Comparison of ENCODE assay signal across 9 mouse cellular contexts in genomic region chr5:104002549-104003255, GRCm38 (mm10). TPM values are rescaled to one million over a fixed set of nuclear protein-coding genes. Genes with fewer than 3 reads are reported as not detected.
DNase-seq lines count a peak whose midpoint lies in the region; ATAC-seq and TF ChIP-seq lines count a peak whose summit lies in the region.
"Had no signal": no experiment of that assay in that cellular context is flagged by ENCODE, and none has a peak within 500 bp of the region (broad histone marks: within the 10 kb centered on the region; RNA-seq: fewer than 3 reads in every experiment).

No protein-coding gene starts in this region.

- no peaks in the 10 kb centered on the region for H3K27me3 ChIP-seq in kidney, postnatal 0 days (ENCODE audit: insufficient read depth, low read length)
- H3K27me3 ChIP-seq in forebrain, embryonic 13.5 days = no peaks in the 10 kb centered on the region
- no peaks in the 10 kb centered on the region for H3K27me3 ChIP-seq in liver, embryonic 13.5 days
- H3K27me3 ChIP-seq in stomach, embryonic 14.5 days (ENCODE audit: control insufficient read depth, insufficient read depth, low read length) = no peaks in the 10 kb centered on the region

- H3K36me3 ChIP-seq in kidney, postnatal 0 days (ENCODE audit: insufficient read depth, low read length) = peaks cover 17% of the 10 kb centered on the region; the same call in 1 of the 2 replicates
- H3K36me3 ChIP-seq in forebrain, embryonic 13.5 days (ENCODE audit: poor library complexity, severe bottlenecking) = no peaks in the 10 kb centered on the region
- no peaks in the 10 kb centered on the region for H3K36me3 ChIP-seq in liver, embryonic 13.5 days
- peaks cover 4% of the 10 kb centered on the region; the same call in 1 of the 2 replicates for H3K36me3 ChIP-seq in stomach, embryonic 14.5 days (ENCODE audit: control insufficient read depth, insufficient read depth, low read length)

- peak; percentile 33 for DNase-seq in kidney, postnatal 0 days (ENCODE audit: low spot score)
- DNase-seq in kidney, postnatal 14 days = no peak
- DNase-seq in liver, embryonic 13.5 days = no peak
- no peak for DNase-seq in spleen, postnatal 4 days (ENCODE audit: low spot score in 2 of 2)
- no peak for DNase-seq in retina, embryonic 14.5 days (ENCODE audit: low spot score)
- no peak for DNase-seq in thymus, postnatal 36 days
- DNase-seq: adrenal gland, adult 2 months had no signal

- 28% methylated on average over 18 of the region's 18 CpGs for WGBS in kidney, postnatal 0 days
- 17% methylated on average over 18 of the region's 18 CpGs for WGBS in forebrain, embryonic 13.5 days
- 61% methylated on average over 18 of the region's 18 CpGs for WGBS in liver, embryonic 13.5 days (ENCODE audit: insufficient replicate concordance)
- WGBS in stomach, embryonic 14.5 days = 28% methylated on average over 18 of the region's 18 CpGs

- H3K9ac ChIP-seq in kidney, postnatal 0 days (ENCODE audit: low read depth, low read length) = no peak overlapping the region; the same call in 1 of the 2 replicates
- H3K9ac ChIP-seq in forebrain, embryonic 13.5 days = peak overlapping the region; percentile 22
- H3K9ac ChIP-seq in liver, embryonic 13.5 days = no peak overlapping the region
- H3K9ac ChIP-seq in stomach, embryonic 14.5 days (replicated peaks; ENCODE audit: low read depth, low read length) = no peak overlapping the region

- no peaks in the 10 kb centered on the region for H3K9me3 ChIP-seq in kidney, postnatal 0 days (replicated peaks; ENCODE audit: low read length)
- H3K9me3 ChIP-seq in forebrain, embryonic 13.5 days (replicated peaks) = no peaks in the 10 kb centered on the region
- no peaks in the 10 kb centered on the region for H3K9me3 ChIP-seq in liver, embryonic 13.5 days (replicated peaks)
- H3K9me3 ChIP-seq in stomach, embryonic 14.5 days (ENCODE audit: control insufficient read depth, low read depth, low read length) = no peaks in the 10 kb centered on the region

- H3K4me3 ChIP-seq in kidney, postnatal 0 days (replicated peaks; ENCODE audit: low read depth, low read length) = no peak overlapping the region
- peak overlapping the region; percentile 9 for H3K4me3 ChIP-seq in forebrain, embryonic 13.5 days
- H3K4me3 ChIP-seq in liver, embryonic 13.5 days (replicated peaks) = no peak overlapping the region
- H3K4me3 ChIP-seq in stomach, embryonic 14.5 days (ENCODE audit: low read depth, low read length) = no peak overlapping the region

- ATAC-seq in kidney, postnatal 0 days (replicated peaks; ENCODE audit: low FRiP score, low read depth) = peak; percentile 87
- ATAC-seq in forebrain, embryonic 13.5 days = 0 out of 2 replicates have a peak, but pooled peaks have one; percentile 27
- peak; percentile 47 for ATAC-seq in liver, embryonic 13.5 days (ENCODE audit: low read depth)
- peak; percentile 79 for ATAC-seq in stomach, embryonic 14.5 days (ENCODE audit: insufficient number of reproducible peaks, insufficient read depth, low FRiP score, low read depth)

- TF ChIP-seq CTCF in kidney, postnatal 0 days (IDR thresholded peaks at IDR 0.05; ENCODE audit: low read depth) = no peak

- peak overlapping the region; percentile 30 for H3K4me2 ChIP-seq in kidney, postnatal 0 days (ENCODE audit: low read length)
- peak overlapping the region; percentile 51 for H3K4me2 ChIP-seq in forebrain, embryonic 13.5 days
- peak overlapping the region; percentile 24 for H3K4me2 ChIP-seq in liver, embryonic 13.5 days
- peak overlapping the region; percentile 14 for H3K4me2 ChIP-seq in stomach, embryonic 14.5 days (replicated peaks; ENCODE audit: low read depth, low read length)

- H3K27ac ChIP-seq in kidney, postnatal 0 days = peak overlapping the region; percentile 54
- no peak overlapping the region for H3K27ac ChIP-seq in forebrain, embryonic 13.5 days
- no peak overlapping the region for H3K27ac ChIP-seq in liver, embryonic 13.5 days
- H3K27ac ChIP-seq in stomach, embryonic 14.5 days (ENCODE audit: low read length) = no peak overlapping the region

- H3K4me1 ChIP-seq in kidney, postnatal 0 days (replicated peaks; ENCODE audit: insufficient read depth, low read length) = no peaks in the 10 kb centered on the region; the same call in 1 of the 2 replicates
- H3K4me1 ChIP-seq in forebrain, embryonic 13.5 days = peaks cover 11% of the 10 kb centered on the region
- H3K4me1 ChIP-seq in liver, embryonic 13.5 days (replicated peaks) = peaks cover 12% of the 10 kb centered on the region; the same call in 1 of the 2 replicates
- H3K4me1 ChIP-seq in stomach, embryonic 14.5 days (ENCODE audit: control insufficient read depth, insufficient read depth, low read length) = no peaks in the 10 kb centered on the region

RNA-seq across cellular contexts. Expression of gene Hsd17b11, which starts 19.0 kb away (rescaled TPM):
- polyA plus RNA-seq in kidney, postnatal 0 days (2015; fragmentation: Nextera tagmentation; extraction: Ambion mirVana) = 12.3 and 12.4 TPM in 2 replicates
- 0.77 and 1.1 TPM in 2 replicates for polyA plus RNA-seq in forebrain, embryonic 13.5 days (2015; fragmentation: Nextera tagmentation; extraction: Ambion mirVana)
- polyA plus RNA-seq in liver, embryonic 13.5 days (2015; fragmentation: Nextera tagmentation; extraction: Ambion mirVana) = 2.1 and 2.6 TPM in 2 replicates
- polyA plus RNA-seq in stomach, embryonic 14.5 days (2014; fragmentation: Nextera tagmentation; extraction: Ambion mirVana) = 5.9 and 8.2 TPM in 2 replicates

RNA-seq across cellular contexts. Expression of gene Hsd17b13, which starts 25.5 kb away (rescaled TPM):
- polyA plus RNA-seq in kidney, postnatal 0 days (2015; fragmentation: Nextera tagmentation; extraction: Ambion mirVana) = 0.13 and 0.24 TPM in 2 replicates
- polyA plus RNA-seq in forebrain, embryonic 13.5 days (2015; fragmentation: Nextera tagmentation; extraction: Ambion mirVana) = not detected in 2 replicates
- 1.3 and 1.9 TPM in 2 replicates for polyA plus RNA-seq in liver, embryonic 13.5 days (2015; fragmentation: Nextera tagmentation; extraction: Ambion mirVana)
- 0.38 and 0.39 TPM in 2 replicates for polyA plus RNA-seq in stomach, embryonic 14.5 days (2014; fragmentation: Nextera tagmentation; extraction: Ambion mirVana)
- polyA plus RNA-seq: adrenal gland, adult 2 months had no signal

RNA-seq across cellular contexts. Expression of gene Nudt9, which starts 43.4 kb away (rescaled TPM):
- 63.1 and 65.1 TPM in 2 replicates for polyA plus RNA-seq in kidney, postnatal 0 days (2015; fragmentation: Nextera tagmentation; extraction: Ambion mirVana)
- 50.9 and 53.3 TPM in 2 replicates for polyA plus RNA-seq in forebrain, embryonic 13.5 days (2015; fragmentation: Nextera tagmentation; extraction: Ambion mirVana)
- 84.0 and 89.0 TPM in 2 replicates for polyA plus RNA-seq in liver, embryonic 13.5 days (2015; fragmentation: Nextera tagmentation; extraction: Ambion mirVana)
- polyA plus RNA-seq in stomach, embryonic 14.5 days (2014; fragmentation: Nextera tagmentation; extraction: Ambion mirVana) = 54.8 and 56.9 TPM in 2 replicates

Comparison
In these comparisons a context has a peak if more than half of its experiments do, and no peak if none do; other contexts are left out.
1. ATAC-seq: peak in every context shown above with its lines; median percentile 87 in kidney, postnatal 0 days; 79 in stomach, embryonic 14.5 days; 47 in liver, embryonic 13.5 days; 27 in forebrain, embryonic 13.5 days.